Mouse (Mus musculus) brain, adult 2 months (tissue): ENCODE measurements around the gene Rbfox1.

Experiments
- DNase-seq: peaks from one replicate; pipeline ENCODE4 v3.0.0; 2011; ENCODE audit warnings: low read depth, low spot score

Rbfox1 gene

DNA sequence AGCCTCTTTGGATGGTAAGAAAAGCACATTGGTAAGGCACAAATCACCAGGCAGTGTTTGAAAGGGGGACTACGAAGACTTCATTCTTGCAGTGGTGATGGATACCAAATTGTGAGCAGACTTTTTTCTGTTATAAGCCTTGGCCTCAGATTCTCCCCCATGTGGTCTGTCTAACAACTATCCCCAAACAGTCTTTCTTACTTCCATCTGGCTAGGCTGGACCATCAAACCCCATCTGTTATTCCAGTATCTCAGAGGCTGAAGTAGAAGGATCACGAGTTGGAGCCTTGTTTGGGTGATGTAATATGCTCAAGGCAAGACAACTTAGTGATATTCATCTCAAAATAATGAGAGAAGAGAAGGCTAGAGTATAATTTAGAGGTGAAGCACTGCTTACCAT is 922.7 kb downstream of the Rbfox1 start:
- DNase-seq, result peak; percentile 81

DNA sequence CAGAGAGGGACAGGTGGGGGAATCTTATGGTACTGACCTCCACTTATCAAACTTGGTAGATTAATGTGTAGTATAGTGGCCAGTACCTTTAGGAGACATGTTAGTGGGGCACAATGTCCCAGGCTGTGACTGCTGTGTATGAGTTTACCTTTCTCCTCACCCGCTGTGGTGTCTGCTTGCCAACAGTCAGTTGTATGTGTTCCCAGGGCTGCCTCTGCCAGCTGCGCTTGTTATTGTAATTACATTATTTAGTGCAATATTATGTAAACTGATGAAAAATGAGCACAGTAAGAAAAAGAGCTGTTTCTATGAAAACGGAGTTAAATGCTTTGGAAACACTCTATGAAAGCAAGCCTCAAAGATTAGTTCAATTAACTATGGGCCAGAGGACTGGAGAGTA is 928.7 kb downstream of the Rbfox1 start:
- DNase-seq, result no peak

DNA sequence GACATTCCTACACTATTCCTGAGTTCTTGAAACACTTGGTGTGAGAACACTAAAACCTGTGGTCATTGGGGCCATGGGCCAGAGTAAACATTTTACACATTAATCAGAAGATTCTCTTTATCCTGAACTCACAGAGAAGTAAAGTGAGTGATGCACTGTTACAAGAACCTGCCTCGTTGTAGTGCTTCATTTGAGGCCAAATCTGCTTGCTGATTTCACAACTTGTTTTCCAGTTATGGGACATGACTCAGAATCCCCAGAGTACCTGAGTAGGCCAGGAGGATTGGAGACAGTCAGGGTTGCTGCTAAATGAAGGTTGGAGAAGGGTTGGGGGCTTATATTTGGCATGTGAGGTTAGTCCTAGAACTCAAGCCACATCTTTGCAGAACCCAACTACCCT is 936.6 kb downstream of the Rbfox1 start:
- no peak for DNase-seq

DNA sequence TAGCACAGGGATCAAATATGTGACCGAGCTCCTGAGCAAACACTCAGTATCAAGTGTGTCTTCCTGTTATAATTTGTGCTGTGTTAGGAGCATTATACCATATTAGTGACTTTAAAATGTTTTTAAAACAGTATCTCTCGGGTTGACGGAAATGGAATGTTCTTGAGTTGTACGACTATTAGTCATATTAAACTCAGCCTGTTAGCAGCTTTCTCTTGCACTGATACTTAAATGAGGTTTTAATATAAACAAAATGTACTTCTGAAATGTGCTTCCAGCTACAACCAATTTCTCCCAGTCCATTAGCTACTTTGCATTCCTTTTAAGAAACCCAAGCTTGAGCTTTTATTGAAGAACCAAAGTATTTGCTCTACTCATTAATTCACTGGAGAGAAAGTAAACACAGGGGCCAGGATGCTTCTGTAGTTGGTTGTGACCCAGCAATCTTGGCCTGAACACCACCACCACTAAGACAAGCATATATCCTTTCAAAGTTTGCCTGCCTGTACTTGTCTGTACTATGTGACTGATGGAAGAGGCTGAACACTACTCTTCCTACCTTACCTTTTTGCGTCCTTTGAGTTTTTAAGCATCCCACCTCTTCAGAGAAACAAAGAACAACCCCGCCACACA is 944.9 kb downstream of the Rbfox1 start:
- no peak for DNase-seq

DNA sequence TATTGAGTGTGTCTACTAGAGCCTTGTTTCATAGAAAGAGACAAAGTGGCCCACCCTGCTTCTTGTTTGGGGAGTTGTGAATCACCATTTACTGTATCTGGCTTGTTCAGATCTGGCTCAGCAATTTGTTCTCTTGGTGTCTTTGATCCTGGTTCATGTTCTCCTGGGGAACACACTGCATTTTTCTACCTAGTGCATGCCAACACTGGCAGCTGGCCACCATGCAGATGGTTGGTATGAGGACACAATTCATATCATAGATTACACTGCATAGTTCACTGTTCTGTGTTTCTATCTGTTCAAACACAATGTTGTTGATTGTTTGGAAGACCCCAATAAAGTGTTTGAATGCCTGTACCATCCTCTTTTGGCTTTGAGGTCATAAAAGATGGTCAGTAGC is 948.3 kb downstream of the Rbfox1 start:
- peak; percentile 85 for DNase-seq

DNA sequence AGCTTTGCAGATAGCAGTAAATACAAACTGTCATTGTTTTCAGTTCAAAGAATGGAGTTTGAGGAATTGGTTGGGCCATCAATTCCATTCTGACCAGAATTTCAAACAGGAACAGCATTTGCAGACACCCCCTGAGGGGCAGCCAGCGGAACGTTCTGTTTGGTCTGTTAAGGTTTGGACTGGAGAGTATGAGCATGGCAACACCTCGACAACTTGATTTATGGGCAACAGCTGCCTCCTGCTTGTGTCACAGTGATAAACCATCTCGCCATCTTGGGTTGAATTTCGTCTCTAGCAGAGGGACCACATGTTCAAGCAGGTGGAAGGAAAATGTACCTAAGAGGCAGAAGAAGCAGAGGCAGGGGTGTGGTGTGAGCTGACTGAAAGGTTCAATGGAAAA is 949.9 kb downstream of the Rbfox1 start:
- no peak for DNase-seq

DNA sequence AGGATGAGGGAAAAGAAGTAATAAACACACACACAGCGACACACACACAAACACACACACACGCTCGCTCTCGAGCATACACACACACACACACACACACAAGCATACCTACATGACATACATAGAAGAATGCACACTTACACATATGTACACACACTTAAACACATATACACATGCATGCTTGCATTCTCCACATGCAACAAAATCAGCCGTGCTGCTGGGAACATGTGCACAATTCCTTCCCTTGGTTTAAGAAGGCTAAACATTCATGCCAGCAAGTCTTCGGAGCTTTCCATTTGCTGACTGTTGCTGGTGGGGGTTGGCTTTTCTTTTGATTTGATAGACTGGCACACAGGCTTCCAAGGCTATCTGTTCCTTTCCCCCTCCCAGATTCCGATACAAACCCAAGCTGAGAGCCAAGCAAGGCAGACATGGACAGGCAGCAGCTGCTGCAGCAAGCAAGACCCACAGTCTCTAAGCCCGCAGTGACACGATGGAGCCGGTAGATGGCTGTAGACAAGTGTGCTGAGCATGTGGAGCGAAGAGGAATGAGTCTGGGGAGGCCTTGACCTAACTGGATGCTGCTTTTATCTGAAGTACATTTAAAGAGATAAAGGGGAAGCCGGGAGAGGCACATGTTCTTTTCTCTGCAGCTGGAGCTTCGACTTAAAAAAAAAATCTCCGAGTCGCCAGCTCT is 954.3 kb downstream of the Rbfox1 start:
- DNase-seq, result peak; percentile 93

DNA sequence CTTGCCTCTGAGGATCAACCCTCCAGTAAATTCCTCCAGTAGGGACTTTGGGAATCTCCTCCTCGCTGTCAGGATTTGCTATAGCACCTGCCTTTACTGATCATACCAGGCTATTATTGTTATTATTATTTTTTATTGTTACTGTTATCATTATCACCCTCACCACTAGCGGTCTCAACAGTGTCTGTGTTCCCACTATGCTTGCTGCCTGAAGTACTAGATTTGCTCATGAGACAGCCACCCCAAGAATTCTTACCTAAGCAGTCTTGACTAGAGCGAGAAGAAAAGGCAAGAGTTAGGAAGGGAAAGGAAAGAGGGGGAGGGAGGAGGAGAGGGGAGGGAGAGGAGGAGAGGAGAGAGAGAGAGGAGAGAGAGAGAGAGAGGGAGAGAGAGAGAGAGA is 954.9 kb downstream of the Rbfox1 start:
- peak; percentile 33 for DNase-seq

DNA sequence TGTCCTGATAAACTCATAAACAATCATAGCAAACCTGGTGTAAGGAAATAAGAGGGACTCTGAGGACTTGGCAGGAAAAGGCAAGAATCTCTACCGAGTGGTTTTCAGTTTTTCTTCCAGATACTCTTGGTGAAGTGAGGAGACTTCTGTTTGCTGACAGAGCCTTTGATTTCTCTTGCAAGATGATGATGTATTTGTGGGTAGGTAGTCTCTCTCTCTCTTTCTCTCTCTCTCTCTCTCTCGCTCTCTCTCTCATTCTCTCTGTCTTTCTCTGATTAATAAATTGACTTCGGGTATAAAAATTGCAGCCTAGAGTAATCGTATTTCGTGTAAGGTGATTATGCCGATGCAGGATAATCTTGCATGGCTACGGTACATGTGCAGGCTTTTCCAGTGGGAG is 955.3 kb downstream of the Rbfox1 start:
- no peak for DNase-seq

DNA sequence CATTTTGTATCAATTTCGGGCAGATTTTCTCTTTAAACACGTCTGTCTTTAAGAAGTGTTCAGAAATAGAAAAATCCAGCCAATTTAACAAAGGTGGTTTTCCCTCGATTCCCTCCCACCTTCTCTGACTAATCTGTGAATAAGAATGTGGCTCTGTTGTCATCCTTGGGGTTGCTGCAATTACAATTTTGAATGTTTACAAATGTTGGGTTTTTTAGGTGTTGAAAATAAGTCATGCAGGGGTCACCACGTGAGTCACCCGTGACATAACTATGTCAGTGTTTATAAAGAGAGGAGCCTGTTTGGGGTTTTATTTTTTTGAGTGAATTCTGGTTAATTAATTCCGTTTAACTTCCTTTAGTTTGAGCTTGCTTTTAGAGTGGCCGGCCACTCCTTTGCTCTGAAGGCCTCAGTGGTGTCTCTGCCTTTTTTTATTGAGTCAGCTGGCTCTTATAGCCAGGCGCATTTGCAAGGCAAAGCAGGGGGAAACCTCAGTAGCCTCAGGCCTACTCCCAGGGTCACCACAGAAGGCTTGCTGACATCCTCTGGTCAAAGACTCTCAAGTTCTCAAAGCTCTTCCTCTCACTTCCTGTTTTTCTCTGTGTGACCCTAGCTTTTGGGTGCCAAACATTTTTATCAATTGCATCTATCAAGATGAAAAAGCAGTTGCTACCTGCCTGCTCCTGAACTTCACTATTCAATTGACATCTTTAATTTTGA is 957.1 kb downstream of the Rbfox1 start:
- DNase-seq, result peak; percentile 30

DNA sequence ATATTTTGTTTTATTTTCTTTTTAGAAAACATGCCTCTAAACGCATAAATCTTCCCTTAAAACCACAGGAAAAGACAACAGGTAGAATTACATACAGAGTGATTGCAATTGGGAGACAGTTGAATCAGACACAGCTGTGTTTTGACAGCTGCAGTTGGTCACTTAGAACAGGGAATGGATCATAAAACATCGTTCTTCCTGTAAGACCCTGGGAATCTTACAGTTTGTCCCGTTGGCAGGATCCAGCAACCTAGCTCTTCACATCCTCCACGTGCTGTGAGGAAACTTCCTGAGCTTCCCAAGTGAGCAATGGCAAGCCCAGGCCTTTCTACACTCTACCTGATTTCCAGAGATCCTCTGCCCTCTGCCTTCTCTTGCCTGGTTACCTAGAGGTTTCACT is 959.5 kb downstream of the Rbfox1 start:
- DNase-seq, result no peak

DNA sequence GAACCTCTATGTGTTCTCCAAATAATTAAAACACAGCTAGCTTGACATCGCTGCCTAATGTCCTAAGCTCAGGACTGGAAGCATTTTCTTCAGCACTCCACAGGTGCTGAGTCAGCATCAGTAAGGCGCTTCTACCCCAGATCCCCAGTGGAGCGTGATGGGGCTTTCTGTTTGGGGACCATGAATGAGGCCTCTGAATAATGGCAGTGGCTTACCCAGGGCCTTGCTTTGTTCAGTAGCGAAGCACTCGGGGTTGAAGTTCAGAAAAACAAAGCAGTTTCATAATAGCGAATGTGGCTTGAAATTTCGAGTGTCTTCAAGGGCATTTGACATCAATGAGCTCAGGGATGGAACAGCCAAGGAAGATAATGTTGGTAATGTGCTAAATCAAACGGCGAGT is 966.2 kb downstream of the Rbfox1 start:
- DNase-seq, result no peak

DNA sequence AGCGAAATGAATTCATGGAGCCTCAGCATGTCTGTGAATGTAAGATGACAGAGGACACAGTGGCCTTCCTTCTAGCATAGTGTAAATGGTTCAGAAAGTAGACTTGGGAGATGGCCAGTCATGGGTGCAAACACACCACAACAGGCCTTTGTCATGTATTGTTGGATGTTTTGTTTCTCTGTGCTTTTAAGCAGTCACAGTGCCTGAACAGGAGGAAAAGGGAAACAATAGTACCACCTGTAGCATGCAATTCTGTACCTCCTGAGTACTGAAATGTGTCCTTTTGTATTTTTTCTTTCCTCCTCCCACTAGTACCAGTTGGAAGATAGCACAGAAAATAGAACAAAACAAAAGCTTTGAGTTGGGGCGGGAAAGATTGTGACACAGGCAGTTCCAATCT is 968.6 kb downstream of the Rbfox1 start:
- no peak for DNase-seq

DNA sequence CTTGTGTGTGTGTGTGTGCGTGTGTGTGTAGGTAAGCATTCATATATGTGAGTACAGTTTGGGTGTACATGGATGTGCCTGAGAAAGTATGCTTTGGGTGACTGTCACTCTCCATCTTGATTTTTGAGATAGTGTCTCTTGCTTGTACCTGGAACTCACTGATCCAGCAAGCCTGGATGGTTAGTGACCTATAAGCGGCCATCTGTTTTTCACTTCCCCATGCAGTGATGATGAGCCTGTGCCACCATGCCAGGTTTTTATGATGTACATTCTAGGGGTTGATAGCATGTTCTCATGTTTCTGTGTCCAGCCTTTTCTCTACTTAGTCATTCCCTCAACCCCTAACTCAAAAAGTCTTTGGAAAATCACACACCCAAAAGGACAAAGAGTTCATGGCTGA is 976.5 kb downstream of the Rbfox1 start:
- DNase-seq, result peak; percentile 63

DNA sequence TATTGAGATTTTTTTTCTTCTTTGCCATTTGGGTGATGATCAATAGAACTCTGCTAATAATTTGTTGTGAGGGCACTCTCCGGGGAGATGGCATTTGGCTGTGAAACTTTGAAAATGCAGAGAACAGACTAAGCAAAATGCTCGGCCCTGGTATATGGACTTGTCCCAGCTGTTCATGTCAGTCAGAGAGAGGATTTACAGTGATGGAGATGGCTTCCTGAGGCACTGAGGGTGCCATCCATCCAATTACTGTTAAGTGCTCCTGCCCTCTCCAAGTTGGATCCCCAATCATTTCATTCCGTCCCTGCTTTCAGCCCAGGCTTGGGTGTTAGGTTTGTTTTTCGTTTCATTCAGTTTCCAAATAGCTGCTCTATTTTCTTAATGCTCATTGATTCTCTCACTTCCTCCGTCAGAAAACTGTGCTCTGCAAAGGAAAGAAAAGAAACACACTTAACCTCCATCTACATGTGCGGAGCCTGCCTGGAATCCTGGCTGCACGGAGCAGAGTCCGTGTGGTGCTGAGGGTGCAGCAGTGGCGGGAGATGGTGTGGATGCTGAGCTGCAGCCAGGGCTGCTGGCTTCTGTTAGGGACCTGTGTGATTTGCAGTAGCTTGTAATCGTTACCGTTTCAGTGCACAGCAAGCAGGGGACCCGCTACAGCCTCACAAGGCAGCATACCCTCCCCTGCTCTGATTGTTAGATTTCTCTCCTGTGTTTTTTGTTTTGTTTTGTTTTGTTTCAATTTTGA is 997.7 kb downstream of the Rbfox1 start:
- DNase-seq, result peak; percentile 31

DNA sequence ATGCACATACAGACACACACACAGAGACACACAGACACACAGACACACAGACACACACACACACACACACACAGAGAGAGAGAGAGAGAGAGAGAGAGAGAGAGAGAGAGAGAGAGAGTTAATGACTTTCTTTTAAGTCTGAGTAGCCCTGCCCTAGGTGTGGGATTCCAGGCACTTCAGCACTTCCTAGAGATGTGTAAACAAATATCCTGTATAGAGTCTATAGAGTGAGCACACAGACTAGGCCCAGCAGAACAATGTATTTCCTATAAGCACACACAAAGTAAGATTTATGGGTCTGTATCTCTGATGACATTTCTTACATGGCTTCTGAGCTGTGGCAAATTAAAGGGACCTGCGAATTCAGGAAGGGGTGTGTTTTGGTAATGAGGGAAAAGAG is 998.6 kb downstream of the Rbfox1 start:
- DNase-seq, result no peak

DNA sequence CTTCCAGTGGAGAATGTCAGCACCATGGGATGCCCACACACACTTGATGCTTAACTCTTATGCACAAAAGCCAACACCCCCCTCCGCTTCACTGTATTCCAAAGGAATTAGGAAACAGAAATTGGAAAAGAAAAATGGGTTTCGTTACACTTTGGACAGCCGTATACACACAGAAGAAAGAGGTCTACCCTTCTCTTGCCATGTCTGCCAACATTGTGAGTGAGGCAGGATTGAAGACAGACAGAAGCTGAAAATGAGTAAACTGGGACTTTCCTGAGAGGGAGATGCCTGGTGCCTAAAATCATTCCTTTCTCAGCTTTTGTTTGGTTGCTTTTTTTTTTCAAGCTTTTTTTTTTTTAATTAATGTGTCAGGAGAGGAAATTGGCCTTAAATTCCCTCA is 1000.5 kb downstream of the Rbfox1 start:
- no peak for DNase-seq

DNA sequence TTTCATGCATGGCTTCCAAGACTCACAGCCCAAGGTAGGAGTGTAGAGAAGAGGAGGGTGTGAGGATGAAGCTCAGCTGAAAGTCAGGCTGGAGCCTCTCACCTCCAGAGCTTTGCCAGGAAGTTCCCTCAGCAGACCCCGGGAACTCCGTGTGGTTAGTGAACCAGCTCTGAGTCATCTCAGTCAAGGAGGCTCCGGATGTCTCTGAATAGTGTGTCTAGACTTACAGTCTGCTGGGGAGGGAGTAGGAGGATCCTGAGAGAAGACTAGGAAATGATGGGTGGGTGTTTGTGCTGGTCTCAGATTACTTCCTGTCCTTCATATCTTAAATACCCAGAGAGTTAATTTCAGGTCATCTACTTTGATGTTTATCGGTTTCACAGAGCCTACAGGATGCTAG is 1004.1 kb downstream of the Rbfox1 start:
- DNase-seq, result peak; percentile 88

DNA sequence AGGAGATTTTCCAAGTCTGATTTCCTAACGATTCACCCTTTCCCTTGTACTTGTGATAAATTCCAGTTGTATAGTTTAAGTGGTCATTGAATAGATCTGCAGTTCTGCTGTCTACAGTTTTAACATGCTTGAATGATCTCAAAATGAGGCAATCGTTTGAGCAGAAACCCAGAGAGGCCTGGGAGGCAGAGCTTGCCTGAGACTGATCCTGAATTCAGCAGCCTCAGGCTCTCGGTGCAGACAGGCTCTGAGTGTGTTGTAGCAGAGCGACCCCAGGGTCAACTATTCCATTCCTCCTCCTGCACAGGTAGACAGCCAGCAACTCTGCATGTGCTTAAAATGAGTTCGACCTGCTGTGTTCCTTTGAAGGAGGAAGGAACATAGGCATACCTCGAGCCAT is 1012.6 kb downstream of the Rbfox1 start:
- DNase-seq, result no peak

DNA sequence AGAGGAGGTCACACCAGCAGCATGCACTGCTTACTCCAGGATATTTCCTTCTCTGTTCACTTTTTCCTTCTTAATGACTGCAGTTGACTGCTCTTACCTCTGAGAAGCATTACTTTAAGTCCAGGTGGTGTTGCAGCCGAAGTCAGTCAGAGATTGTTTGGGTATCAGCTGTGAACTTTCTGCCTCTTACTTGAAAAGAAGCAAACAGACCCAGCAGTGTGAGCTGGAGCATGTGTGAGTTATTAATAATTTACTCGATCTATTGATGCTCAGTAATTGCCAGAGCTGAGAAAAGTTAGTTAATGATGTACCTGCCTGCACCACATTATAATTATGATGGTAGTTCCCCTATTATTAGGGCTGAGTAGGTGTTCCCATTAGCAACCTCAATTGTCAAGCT is 1014.9 kb downstream of the Rbfox1 start:
- DNase-seq, result no peak

DNA sequence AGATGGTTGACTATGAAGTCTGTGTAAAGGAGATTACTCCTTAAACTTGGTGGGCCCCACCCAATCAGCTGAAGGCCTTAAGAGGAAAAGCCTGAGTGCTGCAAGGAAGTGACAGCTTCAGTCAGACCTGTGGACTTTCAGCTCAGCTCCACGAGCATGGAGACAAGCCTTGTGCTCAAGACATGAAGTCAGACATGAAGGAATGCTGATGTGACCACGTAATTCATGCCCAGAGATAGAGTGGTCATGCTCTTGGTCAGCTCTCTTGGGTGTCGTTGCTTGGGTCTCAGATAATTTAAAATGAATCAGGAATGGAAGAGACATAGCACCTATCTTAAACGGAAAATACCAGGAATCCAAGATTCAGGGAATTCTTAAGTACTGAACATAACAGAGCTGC is 1019.8 kb downstream of the Rbfox1 start:
- DNase-seq, result no peak

DNA sequence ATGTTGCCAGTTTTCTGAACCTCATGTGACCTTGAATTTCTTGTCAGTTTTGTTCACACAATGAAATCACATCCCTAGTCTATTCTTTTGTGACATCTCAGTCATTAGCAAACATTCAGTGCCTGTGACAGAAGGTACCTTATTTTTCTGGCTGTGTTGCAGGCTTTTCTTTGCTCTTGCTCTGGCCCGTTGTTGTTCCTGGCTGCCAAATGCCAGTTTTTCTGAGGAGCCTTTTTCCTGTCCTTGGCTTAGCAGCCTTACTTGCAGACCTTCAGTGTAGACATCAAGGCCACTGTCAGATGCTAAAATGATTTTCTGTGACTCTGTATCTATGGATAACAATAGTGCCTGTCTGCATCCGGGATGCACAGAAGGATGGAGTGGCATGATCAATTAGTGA is 1020.8 kb downstream of the Rbfox1 start:
- peak; percentile 82 for DNase-seq
